Mouse (Mus musculus): ENCODE results near the gene Camkk1. TPM values are rescaled to one million over a fixed set of nuclear protein-coding genes. Genes with fewer than 3 reads are reported as not detected.
A peak's percentile ranks its signal among the peaks of the same experiment; 100 is the strongest.

Camkk1 gene
- polyA plus RNA-seq, 1 experiment from 2014 or later = 5.1 TPM

DNA sequence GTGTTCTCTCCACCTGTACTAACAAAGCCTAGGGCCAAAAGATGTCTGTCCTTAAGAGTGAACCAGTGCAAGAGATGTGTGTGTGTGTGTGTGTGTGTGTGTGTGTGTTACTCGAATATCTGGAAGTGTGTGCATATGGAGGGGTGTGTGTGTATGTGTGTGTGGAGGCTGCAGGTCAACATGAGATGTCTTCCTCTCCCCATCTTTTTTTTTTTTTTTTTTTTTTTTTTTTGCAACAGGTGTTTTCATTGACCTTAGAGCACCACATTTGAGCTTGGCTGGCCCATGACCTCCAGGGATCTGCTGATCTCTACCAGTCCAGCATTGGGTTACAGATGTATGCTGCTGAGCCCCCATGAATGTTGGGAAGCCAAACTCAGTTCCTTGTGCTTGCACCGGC, 22.0 kb upstream of the Camkk1 start:
- in situ Hi-C loops (cut with MboI; ENCODE audit: low pct_unique_long_range_greater_than_20kb) = no loop called here
- ChIA-PET POLR2A (interaction anchor here (0.7 kb wide), 1 partner anchor 192 kb away, joined by 5 read pairs; no protein-coding TSS in a partner anchor), CTCF (interaction anchor here (0.9 kb wide), 1 partner anchor 10 kb away, joined by 5 read pairs; no protein-coding TSS in a partner anchor)
- no peaks in the 10 kb centered on the region for H3K27me3 ChIP-seq
- no peak for TF ChIP-seq CTCF (IDR thresholded peaks at IDR 0.05)
- DNase-seq (ENCODE audit: low read depth, low spot score) = no peak
- no peak for ATAC-seq

- no peak for TF ChIP-seq CTCF (IDR thresholded peaks at IDR 0.05)
- ChIA-PET POLR2A (no interaction called here), CTCF (interaction anchor here (0.9 to 1.0 kb wide), 2 partner anchors 9 to 14 kb away, joined by 4 to 5 read pairs; no protein-coding TSS in a partner anchor)
- no peak for ATAC-seq
- in situ Hi-C loops (cut with MboI; ENCODE audit: low pct_unique_long_range_greater_than_20kb) = no loop called here
- DNase-seq (ENCODE audit: low read depth, low spot score) = no peak
- H3K27me3 ChIP-seq = peaks cover 3% of the 10 kb centered on the region
Measured at GRCm38 (mm10) chr11:72997529-72998326, 21.1 kb upstream of the Camkk1 start.

DNA sequence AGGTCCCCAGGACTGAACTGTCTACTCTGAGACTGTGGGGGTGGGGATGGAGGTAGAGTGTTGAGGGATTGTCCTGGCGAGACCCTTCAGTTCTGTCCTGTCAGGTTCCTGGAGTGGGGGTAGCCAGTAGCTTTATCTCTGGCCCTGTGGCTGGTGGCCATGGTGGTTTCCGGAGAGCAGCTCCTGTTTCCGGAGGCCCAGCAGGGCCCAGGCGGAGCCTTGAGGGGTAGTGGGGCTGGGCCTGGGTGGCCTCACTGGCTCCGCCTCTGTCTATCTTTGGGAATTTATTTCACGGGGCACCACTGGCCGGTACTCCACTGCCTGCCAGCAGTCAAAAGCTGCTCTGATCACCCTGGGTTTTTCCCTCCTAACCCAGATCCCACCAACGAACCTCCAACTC, 20.0 kb upstream of the Camkk1 start, which contains the start of gene P2rx1:
Gene P2rx1, plus strand, starts transcription at position 333 of the 400 bp plus-strand sequence.
- no peak for TF ChIP-seq CTCF (IDR thresholded peaks at IDR 0.05)
- POLR2A ChIA-PET = no interaction called here
- in situ Hi-C loops (cut with MboI; ENCODE audit: low pct_unique_long_range_greater_than_20kb) = no loop called here
- ATAC-seq (no peak), DNase-seq (ENCODE audit: low read depth, low spot score) (no peak)
- CTCF ChIA-PET = interaction anchor here (1.5 kb wide), 1 partner anchor 73 kb away, joined by 4 read pairs; no protein-coding TSS in a partner anchor
- peaks cover 3% of the 10 kb centered on the region for H3K27me3 ChIP-seq

DNA sequence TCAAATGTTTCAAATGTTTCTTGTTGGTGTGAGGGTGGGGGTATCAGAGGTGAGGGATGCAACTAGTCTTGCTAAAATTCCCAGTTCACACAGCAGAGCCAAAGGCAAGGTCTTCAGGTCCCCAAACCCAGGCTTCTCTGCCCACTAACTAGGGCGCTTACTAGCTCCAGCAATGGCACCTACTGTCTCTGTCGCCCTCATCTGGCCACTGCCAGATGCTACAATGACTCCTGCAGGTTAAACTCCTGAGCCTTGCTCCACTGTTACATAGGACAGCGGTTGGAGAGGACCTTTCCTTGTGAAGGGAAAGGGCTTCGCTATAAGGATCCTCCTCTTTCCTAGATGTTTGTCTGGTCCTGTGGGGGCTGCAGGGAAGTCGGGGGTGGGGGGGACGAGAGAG, 17.8 kb upstream of the Camkk1 start:
- in situ Hi-C loops (cut with MboI; ENCODE audit: low pct_unique_long_range_greater_than_20kb) = loop anchor here (5.0 kb wide), 2 partner anchors 79 to 419 kb away; no protein-coding TSS in a partner anchor
- ChIA-PET CTCF (interaction anchor here (0.8 to 1.7 kb wide), 7 partner anchors 13 to 79 kb away, joined by 3 to 5 read pairs (median 3); no protein-coding TSS in a partner anchor), POLR2A (no interaction called here)
- H3K27me3 ChIP-seq = peaks cover 3% of the 10 kb centered on the region
- ATAC-seq (peak; percentile 77), DNase-seq (ENCODE audit: low read depth, low spot score) (no peak)
- peak; percentile 90 for TF ChIP-seq CTCF (IDR thresholded peaks at IDR 0.05)

- ATAC-seq (peak; percentile 71), DNase-seq (ENCODE audit: low read depth, low spot score) (no peak)
- peaks cover 3% of the 10 kb centered on the region for H3K27me3 ChIP-seq
- ChIA-PET CTCF (interaction anchor here (1.0 to 5.4 kb wide), 14 partner anchors 9 to 154 kb away, joined by 3 to 81 read pairs (median 8); partner anchors contain the start of genes Camkk1, Ncbp3 and P2rx5), POLR2A (interaction anchor here (0.9 to 2.7 kb wide), 3 partner anchors 13 to 42 kb away, joined by 3 to 10 read pairs (median 3); partner anchors contain the start of gene Ncbp3)
- in situ Hi-C loops (cut with MboI; ENCODE audit: low pct_unique_long_range_greater_than_20kb) = no loop called here
- peak; percentile 94 for TF ChIP-seq CTCF (IDR thresholded peaks at IDR 0.05)
Measured at GRCm38 (mm10) chr11:73006377-73006776, 12.4 kb upstream of the Camkk1 start.

DNA sequence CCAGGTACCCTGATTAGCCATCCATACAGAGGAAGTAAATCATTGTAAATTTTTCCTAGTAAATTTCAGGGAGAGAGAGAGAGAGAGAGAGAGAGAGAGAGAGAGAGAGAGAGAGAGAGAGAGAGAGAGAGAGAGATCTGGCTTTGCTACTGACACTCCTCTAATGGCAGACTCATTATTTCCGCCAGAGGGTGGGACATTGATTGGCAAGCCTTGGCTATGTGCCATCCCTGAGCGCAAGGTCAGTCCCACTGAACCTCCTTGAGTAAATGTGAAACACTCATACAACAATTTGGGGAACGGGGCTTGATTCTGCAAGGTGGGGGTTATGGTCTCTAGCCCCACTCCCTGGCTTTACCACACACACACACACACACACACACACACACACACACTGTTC, 11.7 kb upstream of the Camkk1 start:
- POLR2A ChIA-PET = interaction anchor here (0.9 to 2.7 kb wide), 2 partner anchors 31 to 41 kb away, joined by 3 to 10 read pairs; partner anchors contain the start of gene Ncbp3
- in situ Hi-C loops (cut with MboI; ENCODE audit: low pct_unique_long_range_greater_than_20kb) = no loop called here
- no peak for ATAC-seq

GRCm38 (mm10) chr11:73007698-73008481, 10.9 kb upstream of the Camkk1 start:
- POLR2A ChIA-PET = interaction anchor here (0.7 to 2.7 kb wide), 2 partner anchors 31 to 40 kb away, joined by 4 to 10 read pairs; partner anchors contain the start of gene Ncbp3
- peak; percentile 92 for TF ChIP-seq CTCF (IDR thresholded peaks at IDR 0.05)
- ATAC-seq = no peak
- in situ Hi-C loops (cut with MboI; ENCODE audit: low pct_unique_long_range_greater_than_20kb) = no loop called here
- no peak for DNase-seq (ENCODE audit: low read depth, low spot score)
- no peaks in the 10 kb centered on the region for H3K27me3 ChIP-seq
- CTCF ChIA-PET = interaction anchor here (0.8 to 5.4 kb wide), 16 partner anchors 7 to 116 kb away, joined by 3 to 81 read pairs (median 6); partner anchors contain the start of genes Camkk1 and Ncbp3

More for the DNA sequence above, 11.7 kb upstream of the Camkk1 start:
- no peak for TF ChIP-seq CTCF (IDR thresholded peaks at IDR 0.05)
- no peak for DNase-seq (ENCODE audit: low read depth, low spot score)
- CTCF ChIA-PET = interaction anchor here (0.8 to 5.4 kb wide), 16 partner anchors 8 to 154 kb away, joined by 3 to 81 read pairs (median 6); partner anchors contain the start of genes Camkk1, Ncbp3 and P2rx5
- peaks cover 3% of the 10 kb centered on the region for H3K27me3 ChIP-seq

- in situ Hi-C loops (cut with MboI; ENCODE audit: low pct_unique_long_range_greater_than_20kb) = no loop called here
- ChIA-PET CTCF (interaction anchor here (1.2 to 4.9 kb wide), 3 partner anchors 21 to 39 kb away, joined by 3 to 29 read pairs (median 16); partner anchors contain the start of gene Ncbp3), POLR2A (interaction anchor here (0.7 to 2.7 kb wide), 2 partner anchors 30 to 39 kb away, joined by 4 to 10 read pairs; partner anchors contain the start of gene Ncbp3)
- no peaks in the 10 kb centered on the region for H3K27me3 ChIP-seq
- ATAC-seq = no peak
- TF ChIP-seq CTCF (IDR thresholded peaks at IDR 0.05) = no peak
- no peak for DNase-seq (ENCODE audit: low read depth, low spot score)
Measured at GRCm38 (mm10) chr11:73008826-73009225, 10.0 kb upstream of the Camkk1 start.

DNA sequence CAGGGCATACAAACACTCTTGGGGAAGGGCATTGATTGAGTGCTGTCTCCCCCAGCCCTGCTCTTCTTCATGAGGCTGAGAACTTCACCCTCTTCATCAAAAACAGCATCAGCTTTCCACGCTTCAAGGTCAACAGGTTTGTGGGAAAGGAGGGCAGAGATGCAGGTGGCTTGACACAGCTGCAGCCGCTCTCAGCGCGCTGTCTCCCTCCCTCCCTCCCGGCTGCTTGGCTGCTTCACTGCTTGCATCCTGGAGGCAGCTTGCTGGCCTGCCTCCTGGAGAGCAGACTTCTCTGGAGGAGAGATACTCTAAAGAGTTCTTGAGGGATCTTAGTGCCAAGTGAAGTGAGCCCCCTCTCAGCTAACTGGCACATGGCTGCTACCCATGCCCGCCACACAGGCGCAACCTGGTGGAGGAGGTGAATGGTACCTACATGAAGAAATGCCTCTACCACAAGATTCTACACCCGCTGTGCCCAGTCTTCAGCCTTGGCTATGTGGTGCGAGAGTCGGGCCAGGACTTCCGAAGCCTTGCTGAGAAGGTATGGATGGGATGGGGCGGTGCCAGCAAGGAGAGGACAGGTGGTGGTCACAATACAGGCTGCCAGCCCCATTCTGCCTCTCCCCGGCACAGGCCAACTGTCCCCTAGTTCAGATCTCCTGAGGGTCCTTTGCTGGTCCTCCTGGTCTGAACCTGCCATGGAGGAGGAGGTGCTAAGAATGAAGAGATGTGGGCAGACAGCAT, 9.1 kb upstream of the Camkk1 start:
- no peaks in the 10 kb centered on the region for H3K27me3 ChIP-seq
- DNase-seq (ENCODE audit: low read depth, low spot score) (no peak), ATAC-seq (no peak)
- CTCF ChIA-PET = interaction anchor here (1.2 to 4.9 kb wide), 2 partner anchors 29 to 38 kb away, joined by 3 to 29 read pairs; partner anchors contain the start of gene Ncbp3
- TF ChIP-seq CTCF (IDR thresholded peaks at IDR 0.05) = no peak
- in situ Hi-C loops (cut with MboI; ENCODE audit: low pct_unique_long_range_greater_than_20kb) = loop anchor here (5.0 kb wide), 1 partner anchor 38 kb away; the partner anchor contains the start of gene Ncbp3
- POLR2A ChIA-PET = no interaction called here
